Mouse (Mus musculus): Measurements from ENCODE around the gene 5730455P16Rik. TPM values are rescaled to one million over a fixed set of nuclear protein-coding genes. Genes with fewer than 3 reads are reported as not detected.

The 5730455P16Rik gene
- polyA plus RNA-seq, 2 experiments: 2.4 to 5.1 TPM

- ATAC-seq (ENCODE audit: insufficient read depth) (no peak), DNase-seq (ENCODE audit: low read depth in 3 of 3, low spot score in 3 of 3) (no peak)
- no peak for TF ChIP-seq CTCF (IDR thresholded peaks at IDR 0.05; ENCODE audit: low read depth)
- no peak for TF ChIP-seq EP300 (IDR thresholded peaks at IDR 0.05; ENCODE audit: low read depth)
- H3K4me1 ChIP-seq (replicated peaks; ENCODE audit: control insufficient read depth in 2 of 2, insufficient read depth in 2 of 2, low read length in 1 of 2): no peaks in the 10 kb centered on the region
- no peaks in the 10 kb centered on the region for H3K9me3 ChIP-seq (ENCODE audit: control insufficient read depth, low read length)
- H3K36me3 ChIP-seq (replicated peaks; ENCODE audit: control insufficient read depth, insufficient read depth, low read depth): no peaks in the 10 kb centered on the region
- H3K27me3 ChIP-seq (ENCODE audit: control insufficient read depth, insufficient read depth, low read length): no peaks in the 10 kb centered on the region; the same call in 1 of the 2 replicates
- WGBS (ENCODE audit: insufficient replicate concordance): 62% methylated on average over 4 of the region's 4 CpGs
- H3K4me3 ChIP-seq (ENCODE audit: insufficient read depth in 1 of 2, low read depth in 2 of 2, low read length in 2 of 2): no peak overlapping the region
- no peak overlapping the region for H3K4me2 ChIP-seq (ENCODE audit: low read depth)
- no peak overlapping the region for H3K9ac ChIP-seq (replicated peaks)
- H3K27ac ChIP-seq: no peak overlapping the region
Measured at GRCm38 (mm10) chr11:80311271-80311670, 66.6 kb downstream of the 5730455P16Rik start.

Other genes starting within 250 kb of the 5730455P16Rik start
- gene Tefm, start 235.9 kb downstream of the 5730455P16Rik start, polyA plus RNA-seq (2012; rRNA removed): 6.1 and 7.5 TPM in 2 replicates
- gene Tefm, start 235.9 kb downstream of the 5730455P16Rik start, polyA plus RNA-seq (2014; fragmentation: Nextera tagmentation; extraction: Ambion mirVana): 12.5 and 14.2 TPM in 2 replicates
- gene Adap2, start 223.9 kb downstream of the 5730455P16Rik start, polyA plus RNA-seq (2012; rRNA removed): 1.5 and 2.4 TPM in 2 replicates
- gene Adap2, start 223.9 kb downstream of the 5730455P16Rik start, polyA plus RNA-seq (2014; fragmentation: Nextera tagmentation; extraction: Ambion mirVana): 3.9 and 4.7 TPM in 2 replicates
- 1.7 and 2.2 TPM in 2 replicates for gene Rnf135, start 194.2 kb downstream of the 5730455P16Rik start, polyA plus RNA-seq (2012; rRNA removed)
- gene Rnf135, start 194.2 kb downstream of the 5730455P16Rik start, polyA plus RNA-seq (2014; fragmentation: Nextera tagmentation; extraction: Ambion mirVana): 2.5 and 3.4 TPM in 2 replicates
- 8.3 and 11.6 TPM in 2 replicates for gene Rhot1, start 169.0 kb downstream of the 5730455P16Rik start, polyA plus RNA-seq (2012; rRNA removed)
- 21.6 and 25.6 TPM in 2 replicates for gene Rhot1, start 169.0 kb downstream of the 5730455P16Rik start, polyA plus RNA-seq (2014; fragmentation: Nextera tagmentation; extraction: Ambion mirVana)
- gene Rhbdl3, start 77.1 kb downstream of the 5730455P16Rik start, polyA plus RNA-seq (2012; rRNA removed): 0.04 and 0.09 TPM in 2 replicates
- 0.03 TPM in 1 of 2 replicates, not detected in the other for gene Rhbdl3, start 77.1 kb downstream of the 5730455P16Rik start, polyA plus RNA-seq (2014; fragmentation: Nextera tagmentation; extraction: Ambion mirVana)
- gene Zfp207, start 5.2 kb upstream of the 5730455P16Rik start, polyA plus RNA-seq (2012; rRNA removed): 65.7 and 79.3 TPM in 2 replicates
- gene Zfp207, start 5.2 kb upstream of the 5730455P16Rik start, polyA plus RNA-seq (2014; fragmentation: Nextera tagmentation; extraction: Ambion mirVana): 106 and 109 TPM in 2 replicates
- 35.6 and 56.8 TPM in 2 replicates for gene Psmd11, start 50.6 kb upstream of the 5730455P16Rik start, polyA plus RNA-seq (2012; rRNA removed)
- gene Psmd11, start 50.6 kb upstream of the 5730455P16Rik start, polyA plus RNA-seq (2014; fragmentation: Nextera tagmentation; extraction: Ambion mirVana): 152 and 155 TPM in 2 replicates
- gene Cdk5r1, start 99.0 kb upstream of the 5730455P16Rik start, polyA plus RNA-seq (2012; rRNA removed): 0.64 and 0.74 TPM in 2 replicates
- 0.17 and 0.37 TPM in 2 replicates for gene Cdk5r1, start 99.0 kb upstream of the 5730455P16Rik start, polyA plus RNA-seq (2014; fragmentation: Nextera tagmentation; extraction: Ambion mirVana)